Mouse (Mus musculus) small intestine, adult 2 months (tissue): ENCODE measurements around the gene Glt28d2.

Experiments
- CTCF ChIP-seq: fragments of 200-500 bp; IDR thresholded peaks from 2 replicates; pipeline ENCODE4 v1.5.1; 2012; ENCODE audit warnings: low read depth, mild to moderate bottlenecking, control low read depth, inconsistent platforms, low read length, moderate library complexity, mixed read lengths; ENCODE audit not compliant: insufficient replicate concordance, insufficient read length; ENCODE audit errors: extremely low read depth
- POLR2A ChIP-seq: fragments of 200-500 bp; IDR thresholded peaks from 2 replicates; pipeline ENCODE4 v1.6.1; 2012; ENCODE audit warnings: low read depth, mild to moderate bottlenecking, control low read depth, inconsistent platforms, low read length, moderate library complexity

DNA sequence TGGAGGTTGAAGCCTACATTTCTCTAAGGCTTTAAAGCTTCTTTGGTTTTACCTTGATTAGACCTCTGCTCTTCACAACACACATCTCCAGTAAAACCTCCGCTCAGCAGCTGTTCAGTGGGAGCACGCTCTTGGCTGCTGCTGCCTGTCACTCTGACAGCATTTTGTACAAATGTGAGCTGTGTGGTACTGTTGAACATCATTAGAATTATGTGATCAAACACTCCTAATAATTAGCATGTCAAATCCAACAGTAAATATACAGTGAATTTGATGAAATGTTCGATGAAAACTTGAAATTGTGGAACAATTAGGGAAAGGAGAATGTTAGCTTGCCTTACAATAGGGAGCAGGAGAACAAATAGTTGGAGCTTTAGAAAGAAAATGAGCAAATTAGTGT is 32.3 kb downstream of the Glt28d2 start:
- no peak for TF ChIP-seq CTCF
- no peak for TF ChIP-seq POLR2A
